Mouse (Mus musculus) testis, adult 2 months (tissue): ENCODE data around the gene Agbl3.

ENCODE experiments used
- CTCF ChIP-seq: fragments of 200-500 bp; IDR thresholded peaks from 2 replicates; pipeline ENCODE4 v1.5.1; 2012; ENCODE audit warnings: low read depth, mild to moderate bottlenecking, inconsistent platforms, low read length, moderate library complexity; ENCODE audit not compliant: control insufficient read depth, insufficient read depth, insufficient replicate concordance
- POLR2A ChIP-seq: fragments of 200-500 bp; IDR thresholded peaks from 2 replicates; pipeline ENCODE4 v1.6.1; 2012; ENCODE audit warnings: low read depth, mild to moderate bottlenecking, inconsistent platforms, low read length, moderate library complexity; ENCODE audit not compliant: control insufficient read depth

- TF ChIP-seq CTCF: no peak
- no peak for TF ChIP-seq POLR2A
These were observed 28.6 kb upstream of the Agbl3 start for GRCm38 (mm10) chr6:34751625-34752024.
